Mouse (Mus musculus): ENCODE measurements at regions not wholly inside any gene's neighbourhood (a gene's known extent, or its start where the extent isn't known, plus 50 kb on each side); places are given as distances from the start of the nearest gene placed in this dataset.

GRCm38 (mm10) chr15:93189266-93189855, 85.6 kb downstream of the Gxylt1 start:
- no peaks in the 10 kb centered on the region for H3K9me3 ChIP-seq (ENCODE audit: control insufficient read depth, low read length)
- no peak overlapping the region for H3K27ac ChIP-seq (ENCODE audit: low read depth, low read length)
- no peak overlapping the region for H3K4me3 ChIP-seq (ENCODE audit: low read depth, low read length)
- H3K27me3 ChIP-seq (ENCODE audit: control insufficient read depth, insufficient read depth, low read length), result no peaks in the 10 kb centered on the region
- DNase-seq (ENCODE audit: low spot score), result no peak
- H3K4me1 ChIP-seq (replicated peaks; ENCODE audit: control insufficient read depth, insufficient read depth, low read length), result no peaks in the 10 kb centered on the region
- no peak for ATAC-seq (ENCODE audit: low FRiP score)
- WGBS, result 88% methylated on average over 7 of the region's 7 CpGs
- H3K36me3 ChIP-seq (ENCODE audit: control insufficient read depth, insufficient read depth, low read length), result no peaks in the 10 kb centered on the region
- no peak overlapping the region for H3K4me2 ChIP-seq (replicated peaks; ENCODE audit: low read depth, low read length)
- no peak overlapping the region for H3K9ac ChIP-seq (ENCODE audit: low read depth, low read length)

GRCm38 (mm10) chr15:93176221-93176620, 98.8 kb downstream of the Gxylt1 start:
- H3K4me3 ChIP-seq (ENCODE audit: low read depth, low read length), result no peak overlapping the region
- no peak for ATAC-seq (ENCODE audit: low FRiP score)
- 85% methylated on average over 5 of the region's 5 CpGs for WGBS
- no peak overlapping the region for H3K4me2 ChIP-seq (replicated peaks; ENCODE audit: low read depth, low read length)
- no peak for DNase-seq (ENCODE audit: low spot score)
- H3K9ac ChIP-seq (ENCODE audit: low read depth, low read length), result no peak overlapping the region
- H3K4me1 ChIP-seq (replicated peaks; ENCODE audit: control insufficient read depth, insufficient read depth, low read length), result no peaks in the 10 kb centered on the region
- no peaks in the 10 kb centered on the region for H3K27me3 ChIP-seq (ENCODE audit: control insufficient read depth, insufficient read depth, low read length)
- no peaks in the 10 kb centered on the region for H3K9me3 ChIP-seq (ENCODE audit: control insufficient read depth, low read length)
- H3K27ac ChIP-seq (ENCODE audit: low read depth, low read length), result no peak overlapping the region
- H3K36me3 ChIP-seq (ENCODE audit: control insufficient read depth, insufficient read depth, low read length), result no peaks in the 10 kb centered on the region

DNA sequence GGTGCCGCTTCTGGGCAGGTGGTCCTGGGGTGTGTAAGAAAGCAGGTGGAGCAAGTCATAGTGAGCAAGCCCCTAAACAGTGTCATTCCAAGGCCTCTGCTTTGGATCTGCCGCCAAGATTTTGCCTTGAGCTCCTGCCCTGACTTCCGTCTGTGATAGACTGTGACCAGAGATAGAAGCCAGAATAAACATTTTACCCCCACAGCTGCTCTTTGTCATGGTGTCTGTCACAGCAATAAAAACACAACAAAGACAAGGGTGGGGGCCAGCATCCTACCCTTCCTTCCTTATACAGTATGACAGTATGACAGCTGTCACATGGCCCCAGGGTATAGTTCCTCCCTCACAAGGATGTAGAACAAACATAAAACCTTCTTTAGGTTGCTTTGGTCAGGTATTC, 106.2 kb downstream of the Gxylt1 start:
- Histone ChIP-seq H3K9ac (ENCODE audit: low read depth, low read length) (no peak overlapping the region), H3K4me3 (ENCODE audit: low read depth, low read length) (no peak overlapping the region), H3K9me3 (ENCODE audit: control insufficient read depth, low read length) (no peaks in the 10 kb centered on the region), H3K27me3 (ENCODE audit: control insufficient read depth, insufficient read depth, low read length) (no peaks in the 10 kb centered on the region), H3K4me2 (replicated peaks; ENCODE audit: low read depth, low read length) (no peak overlapping the region), H3K4me1 (replicated peaks; ENCODE audit: control insufficient read depth, insufficient read depth, low read length) (no peaks in the 10 kb centered on the region), H3K36me3 (ENCODE audit: control insufficient read depth, insufficient read depth, low read length) (no peaks in the 10 kb centered on the region), H3K27ac (ENCODE audit: low read depth, low read length) (no peak overlapping the region)
- WGBS, result 84% methylated on average over 3 of the region's 3 CpGs
- ATAC-seq (ENCODE audit: low FRiP score) (no peak), DNase-seq (ENCODE audit: low spot score) (no peak)

GRCm38 (mm10) chr15:93167451-93167850, 107.5 kb downstream of the Gxylt1 start:
- H3K4me3 ChIP-seq (ENCODE audit: low read depth, low read length), result no peak overlapping the region
- H3K36me3 ChIP-seq (ENCODE audit: control insufficient read depth, insufficient read depth, low read length), result no peaks in the 10 kb centered on the region
- WGBS, result 94% methylated on average over 9 of the region's 9 CpGs
- H3K4me1 ChIP-seq (replicated peaks; ENCODE audit: control insufficient read depth, insufficient read depth, low read length), result no peaks in the 10 kb centered on the region
- H3K27ac ChIP-seq (ENCODE audit: low read depth, low read length), result no peak overlapping the region
- no peak overlapping the region for H3K4me2 ChIP-seq (replicated peaks; ENCODE audit: low read depth, low read length)
- H3K9ac ChIP-seq (ENCODE audit: low read depth, low read length), result no peak overlapping the region
- H3K9me3 ChIP-seq (ENCODE audit: control insufficient read depth, low read length), result no peaks in the 10 kb centered on the region
- DNase-seq (ENCODE audit: low spot score) (no peak), ATAC-seq (ENCODE audit: low FRiP score) (no peak)
- no peaks in the 10 kb centered on the region for H3K27me3 ChIP-seq (ENCODE audit: control insufficient read depth, insufficient read depth, low read length)

- Histone ChIP-seq H3K27me3 (ENCODE audit: control insufficient read depth, insufficient read depth, low read length) (no peaks in the 10 kb centered on the region), H3K9me3 (ENCODE audit: control insufficient read depth, low read length) (no peaks in the 10 kb centered on the region), H3K9ac (ENCODE audit: low read depth, low read length) (no peak overlapping the region), H3K36me3 (ENCODE audit: control insufficient read depth, insufficient read depth, low read length) (no peaks in the 10 kb centered on the region), H3K27ac (ENCODE audit: low read depth, low read length) (no peak overlapping the region), H3K4me2 (replicated peaks; ENCODE audit: low read depth, low read length) (peak overlapping the region; percentile 11; the same call in 1 of the 2 replicates), H3K4me1 (replicated peaks; ENCODE audit: control insufficient read depth, insufficient read depth, low read length) (no peaks in the 10 kb centered on the region), H3K4me3 (ENCODE audit: low read depth, low read length) (no peak overlapping the region)
- ATAC-seq (ENCODE audit: low FRiP score) (0 out of 2 replicates have a peak, but pooled peaks have one; percentile 35), DNase-seq (ENCODE audit: low spot score) (peak; percentile 14)
- WGBS, result 60% methylated on average over 25 of the region's 25 CpGs
Measured at GRCm38 (mm10) chr15:93161924-93162910, 112.8 kb downstream of the Gxylt1 start.

- Histone ChIP-seq H3K9ac (ENCODE audit: low read depth, low read length) (no peak overlapping the region), H3K4me1 (replicated peaks; ENCODE audit: control insufficient read depth, insufficient read depth, low read length) (no peaks in the 10 kb centered on the region), H3K4me3 (ENCODE audit: low read depth, low read length) (no peak overlapping the region), H3K4me2 (replicated peaks; ENCODE audit: low read depth, low read length) (no peak overlapping the region), H3K9me3 (ENCODE audit: control insufficient read depth, low read length) (no peaks in the 10 kb centered on the region), H3K36me3 (ENCODE audit: control insufficient read depth, insufficient read depth, low read length) (no peaks in the 10 kb centered on the region), H3K27ac (ENCODE audit: low read depth, low read length) (no peak overlapping the region), H3K27me3 (ENCODE audit: control insufficient read depth, insufficient read depth, low read length) (no peaks in the 10 kb centered on the region)
- 68% methylated on average over 7 of the region's 7 CpGs for WGBS
- DNase-seq (ENCODE audit: low spot score), result peak; percentile 39
- 0 out of 2 replicates have a peak, but pooled peaks have one; percentile 30 for ATAC-seq (ENCODE audit: low FRiP score)
Measured at GRCm38 (mm10) chr15:93161329-93161728, 113.7 kb downstream of the Gxylt1 start.

DNA sequence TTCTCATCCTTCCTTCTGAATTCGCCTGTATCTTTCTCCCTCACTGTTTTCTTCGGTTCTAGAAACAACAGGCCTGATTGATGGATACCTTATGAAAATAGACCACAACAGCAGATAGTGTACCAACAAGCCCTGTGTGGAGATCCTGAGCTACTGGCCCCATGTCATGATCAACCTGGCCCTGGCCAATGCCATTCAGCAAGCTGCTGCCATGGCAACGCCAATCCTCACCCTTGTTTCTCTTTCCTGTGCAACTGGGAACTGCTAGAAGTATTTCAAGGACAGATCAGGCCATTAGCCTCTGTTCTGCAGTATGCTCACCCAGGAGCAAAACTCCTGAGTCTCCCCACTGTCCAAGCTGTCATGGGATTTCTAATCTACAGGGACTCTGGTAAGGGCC, 119.2 kb downstream of the Gxylt1 start:
- no peak overlapping the region for H3K9ac ChIP-seq (ENCODE audit: low read depth, low read length)
- no peaks in the 10 kb centered on the region for H3K36me3 ChIP-seq (ENCODE audit: control insufficient read depth, insufficient read depth, low read length)
- H3K27ac ChIP-seq (ENCODE audit: low read depth, low read length), result no peak overlapping the region
- H3K4me1 ChIP-seq (replicated peaks; ENCODE audit: control insufficient read depth, insufficient read depth, low read length), result no peaks in the 10 kb centered on the region
- no peaks in the 10 kb centered on the region for H3K9me3 ChIP-seq (ENCODE audit: control insufficient read depth, low read length)
- no peak overlapping the region for H3K4me3 ChIP-seq (ENCODE audit: low read depth, low read length)
- WGBS, result 88% methylated on average over 3 of the region's 3 CpGs
- DNase-seq (ENCODE audit: low spot score) (no peak), ATAC-seq (ENCODE audit: low FRiP score) (no peak)
- no peak overlapping the region for H3K4me2 ChIP-seq (replicated peaks; ENCODE audit: low read depth, low read length)
- no peaks in the 10 kb centered on the region for H3K27me3 ChIP-seq (ENCODE audit: control insufficient read depth, insufficient read depth, low read length)

- Histone ChIP-seq H3K27ac (ENCODE audit: low read depth, low read length) (no peak overlapping the region), H3K27me3 (ENCODE audit: control insufficient read depth, insufficient read depth, low read length) (no peaks in the 10 kb centered on the region), H3K9ac (ENCODE audit: low read depth, low read length) (no peak overlapping the region), H3K4me1 (replicated peaks; ENCODE audit: control insufficient read depth, insufficient read depth, low read length) (no peaks in the 10 kb centered on the region), H3K9me3 (ENCODE audit: control insufficient read depth, low read length) (no peaks in the 10 kb centered on the region), H3K4me3 (ENCODE audit: low read depth, low read length) (no peak overlapping the region), H3K36me3 (ENCODE audit: control insufficient read depth, insufficient read depth, low read length) (no peaks in the 10 kb centered on the region), H3K4me2 (replicated peaks; ENCODE audit: low read depth, low read length) (no peak overlapping the region)
- WGBS, result 62% methylated on average over 4 of the region's 4 CpGs
- peak; percentile 23 for DNase-seq (ENCODE audit: low spot score)
- no peak for ATAC-seq (ENCODE audit: low FRiP score)
Measured at GRCm38 (mm10) chr15:93154022-93154421, 121.0 kb downstream of the Gxylt1 start.

All from hindbrain, embryonic 11.5 days (tissue).